Mouse (Mus musculus) inflammation-experienced regulatory T-cells, adult 6 months (primary cell): Measurements from ENCODE around the gene Mrpl12. TPM values are rescaled to one million over a fixed set of nuclear protein-coding genes. Genes with fewer than 3 reads are reported as not detected.

Experiments used
- ATAC-seq: one replicate; pipeline ENCODE4 v1.8.0; 2017
- polyA plus RNA-seq, 3 experiments: library from polyadenylated mRNA; unstranded; fragments of 100-300 nt; shearing (Covaris generic); gene quantifications; one replicate each; pipeline ENCODE4 v1.2.1; 2017

Mrpl12 gene
- polyA plus RNA-seq, 3 experiments from 2014 or later: 54.6 to 78.9 (median 73.0) TPM

GRCm38 (mm10) chr11:120472052-120472451, 12.4 kb upstream of the Mrpl12 start:
- no peak for ATAC-seq

DNA sequence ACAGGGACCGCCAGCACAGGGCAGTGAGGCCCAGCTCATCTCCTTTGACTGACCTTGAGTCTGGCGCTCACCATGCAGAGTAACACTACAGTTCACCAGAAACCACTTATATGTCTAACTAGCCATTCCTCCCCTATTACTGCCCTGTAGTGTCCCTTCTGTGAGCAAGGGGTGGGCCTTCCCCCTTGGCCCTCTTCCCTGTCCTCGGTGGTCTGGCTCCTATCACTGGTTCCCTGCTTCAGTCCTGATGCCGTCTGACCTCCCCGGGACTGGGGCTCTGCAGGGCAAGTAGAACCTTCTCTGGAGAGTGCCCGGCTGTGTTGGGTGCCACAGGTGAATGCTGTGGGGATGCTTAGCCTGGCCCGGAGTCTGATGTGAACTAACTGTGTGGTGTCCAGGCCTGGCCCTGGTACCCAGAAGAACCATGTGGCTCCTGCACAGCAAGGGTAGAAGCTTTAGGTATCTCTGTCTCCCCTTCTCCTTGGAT, 922 bp upstream of the Mrpl12 start:
- no peak for ATAC-seq

- ATAC-seq: no peak
These were observed 838 bp downstream of the Mrpl12 start for GRCm38 (mm10) chr11:120485251-120485650.

DNA sequence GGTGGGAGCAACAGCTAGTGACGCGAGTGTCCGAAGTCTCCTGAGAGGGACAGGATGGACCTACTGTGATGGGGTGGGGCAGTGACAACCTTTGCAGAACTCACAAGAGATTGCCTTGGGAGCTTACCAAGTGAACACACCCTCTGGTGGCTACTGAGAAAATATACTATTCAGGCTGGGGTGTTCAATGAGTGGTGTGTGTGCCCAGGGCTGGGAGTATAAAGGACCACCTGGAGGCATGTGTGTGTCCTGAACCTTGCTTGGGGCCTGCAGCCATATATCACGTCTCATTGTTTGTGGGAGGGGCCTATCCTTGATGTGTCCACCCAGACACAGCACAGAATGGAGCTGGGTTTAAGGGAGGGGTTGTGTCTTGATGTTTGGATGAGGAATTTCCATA, 4.1 kb downstream of the Mrpl12 start:
- no peak for ATAC-seq

- ATAC-seq: peak; percentile 30
These were observed 4.8 kb downstream of the Mrpl12 start for GRCm38 (mm10) chr11:120489054-120489761.

DNA sequence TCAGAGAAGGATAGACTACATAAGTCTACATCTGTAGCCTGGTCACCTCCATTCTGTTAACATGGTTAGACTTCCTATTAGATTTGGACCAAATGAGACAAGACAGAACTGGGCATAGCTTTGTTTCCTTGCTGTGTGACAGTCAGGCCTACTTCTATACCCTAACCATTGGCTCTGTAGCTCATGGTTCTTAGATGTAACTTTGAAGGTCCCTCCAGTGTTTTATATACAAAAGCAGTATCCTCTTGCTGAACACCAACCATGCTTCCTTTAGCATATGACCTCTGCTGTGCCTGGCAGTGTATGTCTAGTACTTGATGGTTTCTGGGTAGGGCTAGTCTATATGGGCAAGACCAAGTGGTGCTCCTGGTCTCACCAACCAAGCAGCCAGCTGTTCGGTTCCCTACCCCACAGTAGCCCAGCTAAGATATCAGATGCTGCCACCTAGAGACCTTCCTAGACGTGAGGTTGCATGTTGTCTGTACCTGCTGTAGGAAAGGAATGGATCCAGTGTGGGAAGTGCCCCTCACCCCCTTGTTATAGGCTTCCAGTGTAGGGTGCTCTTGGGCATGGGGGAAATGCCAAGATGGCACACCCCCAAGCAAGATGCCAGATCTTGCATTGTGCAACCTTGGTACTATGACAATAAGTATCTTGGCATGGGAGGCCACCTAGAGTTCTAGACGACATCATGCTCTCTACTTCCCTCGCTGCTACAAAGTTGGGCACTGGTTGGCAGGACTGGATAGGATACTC, 6.1 kb downstream of the Mrpl12 start:
- ATAC-seq: no peak

- ATAC-seq: peak; percentile 63
These were observed 7.1 kb downstream of the Mrpl12 start, which contains the start of gene Slc25a10 for GRCm38 (mm10) chr11:120491317-120492023. Slc25a10 (plus strand) TSS chr11:120491840.

- peak; percentile 49 for ATAC-seq
These were observed 7.8 kb downstream of the Mrpl12 start for GRCm38 (mm10) chr11:120492024-120492877.

GRCm38 (mm10) chr11:120492878-120493203, 8.4 kb downstream of the Mrpl12 start:
- ATAC-seq: no peak

DNA sequence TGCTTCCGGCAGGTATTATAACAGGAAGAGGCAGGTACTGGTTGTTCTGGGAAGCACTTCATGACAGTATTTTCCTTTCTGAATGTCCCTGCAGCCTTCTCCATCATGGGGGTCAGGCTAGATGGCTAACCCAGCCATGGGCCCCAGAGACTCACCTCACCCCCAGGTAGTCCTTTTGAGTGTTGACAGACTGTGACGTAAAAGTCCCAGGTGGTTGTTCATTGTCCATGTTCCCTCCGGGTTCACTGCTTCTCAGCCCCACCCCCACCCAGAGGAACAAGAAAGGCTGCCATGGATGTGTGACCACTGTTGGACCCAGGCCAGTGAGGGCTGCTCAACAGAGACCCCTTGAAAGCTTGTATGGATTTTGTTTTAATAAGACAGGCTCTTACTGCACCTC, 8.9 kb downstream of the Mrpl12 start:
- ATAC-seq: no peak

DNA sequence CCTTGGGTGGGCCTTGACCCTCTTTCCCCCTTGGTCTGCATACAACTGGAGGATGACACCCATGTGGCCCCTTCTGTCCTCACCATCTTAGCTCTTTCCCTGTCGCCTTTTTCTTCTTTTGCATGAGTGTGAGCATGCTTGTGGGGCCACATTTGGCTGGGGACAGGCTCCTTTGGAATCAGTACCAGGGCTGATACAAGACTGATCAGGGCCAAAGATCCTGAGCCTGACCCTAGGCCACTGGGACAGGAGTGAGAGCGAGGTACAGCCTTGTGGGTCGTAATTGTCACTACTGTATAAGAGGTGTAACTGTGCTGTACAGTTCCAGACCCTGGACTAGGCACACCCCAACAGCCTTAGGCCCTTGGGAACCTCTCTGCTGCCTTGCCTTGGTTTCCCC, 9.5 kb downstream of the Mrpl12 start:
- ATAC-seq: no peak

DNA sequence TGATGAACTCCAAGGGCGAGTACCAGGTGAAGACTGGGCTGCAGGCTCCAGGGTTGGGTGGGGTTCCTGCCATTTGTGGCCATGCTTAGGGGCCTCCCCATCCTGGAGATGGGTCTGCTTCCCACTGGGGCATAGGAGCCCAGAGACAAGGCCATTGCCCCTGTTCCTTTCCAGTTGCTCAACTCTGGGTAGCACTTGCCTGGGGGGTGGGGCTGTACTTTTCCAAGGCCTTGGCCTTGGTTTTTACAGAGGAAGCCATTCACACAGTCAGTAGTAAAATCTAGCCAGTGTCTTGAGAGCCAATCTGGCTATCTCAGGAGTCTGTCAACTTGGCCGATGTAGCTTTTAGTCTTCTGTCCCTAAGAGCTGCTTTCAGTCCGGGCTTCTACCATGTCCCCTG, 13.0 kb downstream of the Mrpl12 start:
- no peak for ATAC-seq

GRCm38 (mm10) chr11:120498226-120498625, 13.8 kb downstream of the Mrpl12 start:
- no peak for ATAC-seq

GRCm38 (mm10) chr11:120498891-120499290, 14.5 kb downstream of the Mrpl12 start:
- no peak for ATAC-seq

- ATAC-seq: no peak
These were observed 15.5 kb downstream of the Mrpl12 start for GRCm38 (mm10) chr11:120499894-120500293.

- no peak for ATAC-seq
These were observed 15.9 kb downstream of the Mrpl12 start for GRCm38 (mm10) chr11:120500357-120500756.

- no peak for ATAC-seq
These were observed 16.6 kb downstream of the Mrpl12 start for GRCm38 (mm10) chr11:120501018-120501417.

DNA sequence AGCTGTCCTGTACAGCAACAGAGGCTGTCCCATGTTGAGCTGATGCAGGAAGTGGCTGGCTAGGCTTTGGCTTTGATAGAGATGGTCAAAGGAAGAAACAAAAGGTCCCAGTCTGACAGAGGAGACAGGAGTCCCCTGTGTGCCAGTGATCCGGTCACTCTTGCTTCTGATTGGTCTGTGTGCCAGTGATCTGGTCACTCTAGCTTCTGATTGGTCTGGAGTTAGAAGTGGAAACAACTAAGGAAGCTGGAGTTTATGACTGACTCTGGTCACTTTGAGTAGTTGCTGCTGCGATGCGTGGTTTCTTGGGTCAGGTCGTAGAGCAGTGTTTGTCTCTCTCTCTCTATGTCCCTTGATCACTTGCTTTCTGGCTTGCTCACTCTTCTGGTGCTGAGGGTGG, 17.3 kb downstream of the Mrpl12 start:
- ATAC-seq: no peak

GRCm38 (mm10) chr11:120505661-120506060, 21.2 kb downstream of the Mrpl12 start:
- ATAC-seq: no peak

- no peak for ATAC-seq
These were observed 22.5 kb downstream of the Mrpl12 start for GRCm38 (mm10) chr11:120506899-120507298.

GRCm38 (mm10) chr11:120507611-120508289, 23.3 kb downstream of the Mrpl12 start:
- ATAC-seq: no peak
